Mouse (Mus musculus): ENCODE measurements around the gene Idh1. TPM values are rescaled to one million over a fixed set of nuclear protein-coding genes. Genes with fewer than 3 reads are reported as not detected.

Idh1 gene
- polyA plus RNA-seq, 1 experiment = 130 TPM

DNA sequence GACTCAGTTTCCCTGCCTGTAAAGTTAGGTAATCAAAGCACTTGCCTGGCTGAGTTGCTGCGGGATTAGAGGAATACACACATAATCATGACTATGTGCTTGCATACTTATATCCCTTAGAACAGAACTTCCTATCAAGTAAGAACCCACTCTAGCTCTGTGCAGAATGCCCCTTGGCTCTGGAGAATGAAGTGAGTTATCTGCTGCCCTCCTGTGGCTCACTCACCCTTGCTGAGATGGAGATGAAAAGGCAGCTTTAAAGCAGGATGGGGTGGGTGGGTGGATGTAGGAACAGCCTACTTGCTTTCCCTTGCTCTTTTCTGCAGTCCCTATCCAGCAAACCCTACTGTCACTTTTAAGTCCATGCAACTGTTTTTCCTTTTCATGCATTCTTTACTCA lies 24.1 kb downstream of the Idh1 start:
- Histone ChIP-seq H3K27me3 (ENCODE audit: control insufficient read depth, insufficient read depth, low read length, poor library complexity, severe bottlenecking) (no peaks in the 10 kb centered on the region), H3K4me1 (ENCODE audit: control insufficient read depth, insufficient read depth, low read length) (no peaks in the 10 kb centered on the region), H3K9ac (ENCODE audit: low read depth, poor library complexity, severe bottlenecking) (no peak overlapping the region), H3K4me3 (ENCODE audit: low read depth, low read length) (no peak overlapping the region), H3K36me3 (ENCODE audit: control insufficient read depth, insufficient read depth, low read length, poor library complexity, severe bottlenecking) (peaks cover 34% of the 10 kb centered on the region), H3K9me3 (replicated peaks; ENCODE audit: control insufficient read depth, insufficient read depth, low read length, poor library complexity, severe bottlenecking) (no peaks in the 10 kb centered on the region), H3K27ac (ENCODE audit: insufficient read depth, low read length) (no peak overlapping the region)
- TF ChIP-seq EP300 (IDR thresholded peaks at IDR 0.05; ENCODE audit: insufficient read depth, low read depth, low read length) = no peak
- TF ChIP-seq POLR2A (IDR thresholded peaks at IDR 0.05; ENCODE audit: insufficient read depth, low read length) = no peak
- peak; percentile 14 for TF ChIP-seq CTCF (IDR thresholded peaks at IDR 0.05; ENCODE audit: low read depth, low read length)

- no peak overlapping the region for H3K9ac ChIP-seq (ENCODE audit: low read depth, poor library complexity, severe bottlenecking)
- no peak overlapping the region for H3K27ac ChIP-seq (ENCODE audit: insufficient read depth, low read length)
- peaks cover 14% of the 10 kb centered on the region for H3K36me3 ChIP-seq (ENCODE audit: control insufficient read depth, insufficient read depth, low read length, poor library complexity, severe bottlenecking)
- TF ChIP-seq POLR2A (IDR thresholded peaks at IDR 0.05; ENCODE audit: insufficient read depth, low read length) = no peak
- TF ChIP-seq CTCF (IDR thresholded peaks at IDR 0.05; ENCODE audit: low read depth, low read length) = no peak
- no peak for TF ChIP-seq EP300 (IDR thresholded peaks at IDR 0.05; ENCODE audit: insufficient read depth, low read depth, low read length)
- no peaks in the 10 kb centered on the region for H3K4me1 ChIP-seq (ENCODE audit: control insufficient read depth, insufficient read depth, low read length)
- H3K9me3 ChIP-seq (replicated peaks; ENCODE audit: control insufficient read depth, insufficient read depth, low read length, poor library complexity, severe bottlenecking) = no peaks in the 10 kb centered on the region
- no peaks in the 10 kb centered on the region for H3K27me3 ChIP-seq (ENCODE audit: control insufficient read depth, insufficient read depth, low read length, poor library complexity, severe bottlenecking)
- no peak overlapping the region for H3K4me3 ChIP-seq (ENCODE audit: low read depth, low read length)
These were observed 30.2 kb downstream of the Idh1 start for GRCm38 (mm10) chr1:65156111-65156510.

DNA sequence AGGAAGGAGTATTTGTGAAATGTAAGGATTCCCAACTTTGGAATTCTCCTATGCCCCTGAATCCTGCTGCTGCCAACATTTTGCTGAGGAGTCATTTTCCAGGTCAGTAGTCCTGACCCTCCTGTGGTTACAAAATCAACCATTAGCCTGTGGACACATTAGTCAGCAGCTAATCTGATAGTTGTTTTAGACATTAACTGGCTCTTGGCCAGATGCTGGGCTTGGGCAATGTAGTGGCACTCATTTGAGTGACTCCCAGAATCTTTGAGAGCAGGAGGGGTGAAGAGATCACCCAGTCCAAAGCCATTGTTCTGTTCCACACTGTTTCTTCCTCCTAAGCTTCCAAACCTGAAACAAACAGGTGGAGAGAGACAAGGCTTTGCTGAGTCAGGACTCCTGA lies 31.5 kb downstream of the Idh1 start:
- Histone ChIP-seq H3K4me1 (ENCODE audit: control insufficient read depth, insufficient read depth, low read length) (no peaks in the 10 kb centered on the region), H3K36me3 (ENCODE audit: control insufficient read depth, insufficient read depth, low read length, poor library complexity, severe bottlenecking) (peaks cover 2% of the 10 kb centered on the region; the same call in 1 of the 2 replicates), H3K9me3 (replicated peaks; ENCODE audit: control insufficient read depth, insufficient read depth, low read length, poor library complexity, severe bottlenecking) (no peaks in the 10 kb centered on the region), H3K9ac (ENCODE audit: low read depth, poor library complexity, severe bottlenecking) (no peak overlapping the region), H3K4me3 (ENCODE audit: low read depth, low read length) (no peak overlapping the region), H3K27ac (ENCODE audit: insufficient read depth, low read length) (no peak overlapping the region), H3K27me3 (ENCODE audit: control insufficient read depth, insufficient read depth, low read length, poor library complexity, severe bottlenecking) (no peaks in the 10 kb centered on the region)
- TF ChIP-seq POLR2A (IDR thresholded peaks at IDR 0.05; ENCODE audit: insufficient read depth, low read length) (no peak), CTCF (IDR thresholded peaks at IDR 0.05; ENCODE audit: low read depth, low read length) (no peak), EP300 (IDR thresholded peaks at IDR 0.05; ENCODE audit: insufficient read depth, low read depth, low read length) (no peak)

DNA sequence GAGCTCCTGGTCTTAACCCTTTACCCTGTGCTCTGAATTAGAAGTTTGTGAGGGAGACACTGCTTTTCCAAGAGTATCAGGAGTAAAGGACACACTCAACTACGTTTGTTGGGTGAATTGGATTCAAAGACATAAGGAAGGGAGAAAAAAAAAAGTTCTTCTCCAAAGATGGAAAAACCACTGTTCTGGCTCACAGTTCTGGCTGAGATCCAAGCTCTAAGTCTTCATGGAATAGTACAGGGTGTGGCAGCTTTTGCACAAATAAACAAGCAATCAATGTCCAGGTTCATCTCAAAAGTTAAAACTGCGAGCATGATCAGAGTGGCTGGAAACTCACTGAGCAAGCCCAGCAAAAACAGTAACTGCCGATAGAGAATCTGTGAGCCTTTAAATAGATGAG lies 38.3 kb downstream of the Idh1 start:
- H3K4me3 ChIP-seq (ENCODE audit: low read depth, low read length) = no peak overlapping the region
- peaks cover 5% of the 10 kb centered on the region; the same call in 1 of the 2 replicates for H3K9me3 ChIP-seq (replicated peaks; ENCODE audit: control insufficient read depth, insufficient read depth, low read length, poor library complexity, severe bottlenecking)
- no peak overlapping the region for H3K27ac ChIP-seq (ENCODE audit: insufficient read depth, low read length)
- no peaks in the 10 kb centered on the region for H3K36me3 ChIP-seq (ENCODE audit: control insufficient read depth, insufficient read depth, low read length, poor library complexity, severe bottlenecking)
- H3K9ac ChIP-seq (ENCODE audit: low read depth, poor library complexity, severe bottlenecking) = no peak overlapping the region
- H3K4me1 ChIP-seq (ENCODE audit: control insufficient read depth, insufficient read depth, low read length) = no peaks in the 10 kb centered on the region
- H3K27me3 ChIP-seq (ENCODE audit: control insufficient read depth, insufficient read depth, low read length, poor library complexity, severe bottlenecking) = no peaks in the 10 kb centered on the region
- TF ChIP-seq POLR2A (IDR thresholded peaks at IDR 0.05; ENCODE audit: insufficient read depth, low read length) (no peak), CTCF (IDR thresholded peaks at IDR 0.05; ENCODE audit: low read depth, low read length) (no peak), EP300 (IDR thresholded peaks at IDR 0.05; ENCODE audit: insufficient read depth, low read depth, low read length) (no peak)

- Histone ChIP-seq H3K36me3 (ENCODE audit: control insufficient read depth, insufficient read depth, low read length, poor library complexity, severe bottlenecking) (no peaks in the 10 kb centered on the region), H3K27me3 (ENCODE audit: control insufficient read depth, insufficient read depth, low read length, poor library complexity, severe bottlenecking) (no peaks in the 10 kb centered on the region), H3K4me3 (ENCODE audit: low read depth, low read length) (no peak overlapping the region), H3K27ac (ENCODE audit: insufficient read depth, low read length) (no peak overlapping the region), H3K9ac (ENCODE audit: low read depth, poor library complexity, severe bottlenecking) (no peak overlapping the region), H3K9me3 (replicated peaks; ENCODE audit: control insufficient read depth, insufficient read depth, low read length, poor library complexity, severe bottlenecking) (peaks cover 8% of the 10 kb centered on the region), H3K4me1 (ENCODE audit: control insufficient read depth, insufficient read depth, low read length) (no peaks in the 10 kb centered on the region)
- TF ChIP-seq CTCF (IDR thresholded peaks at IDR 0.05; ENCODE audit: low read depth, low read length) = no peak
- no peak for TF ChIP-seq POLR2A (IDR thresholded peaks at IDR 0.05; ENCODE audit: insufficient read depth, low read length)
- no peak for TF ChIP-seq EP300 (IDR thresholded peaks at IDR 0.05; ENCODE audit: insufficient read depth, low read depth, low read length)
These were observed 39.0 kb downstream of the Idh1 start for GRCm38 (mm10) chr1:65147326-65147725.

GRCm38 (mm10) chr1:65146601-65147000 lies 39.7 kb downstream of the Idh1 start:
- Histone ChIP-seq H3K4me3 (ENCODE audit: low read depth, low read length) (no peak overlapping the region), H3K4me1 (ENCODE audit: control insufficient read depth, insufficient read depth, low read length) (no peaks in the 10 kb centered on the region), H3K27ac (ENCODE audit: insufficient read depth, low read length) (no peak overlapping the region), H3K9me3 (replicated peaks; ENCODE audit: control insufficient read depth, insufficient read depth, low read length, poor library complexity, severe bottlenecking) (peaks cover 10% of the 10 kb centered on the region), H3K27me3 (ENCODE audit: control insufficient read depth, insufficient read depth, low read length, poor library complexity, severe bottlenecking) (no peaks in the 10 kb centered on the region), H3K9ac (ENCODE audit: low read depth, poor library complexity, severe bottlenecking) (no peak overlapping the region), H3K36me3 (ENCODE audit: control insufficient read depth, insufficient read depth, low read length, poor library complexity, severe bottlenecking) (no peaks in the 10 kb centered on the region)
- no peak for TF ChIP-seq EP300 (IDR thresholded peaks at IDR 0.05; ENCODE audit: insufficient read depth, low read depth, low read length)
- no peak for TF ChIP-seq CTCF (IDR thresholded peaks at IDR 0.05; ENCODE audit: low read depth, low read length)
- TF ChIP-seq POLR2A (IDR thresholded peaks at IDR 0.05; ENCODE audit: insufficient read depth, low read length) = no peak

Measured in ES-Bruce4 (cell line).